Mouse (Mus musculus) embryonic facial prominence, embryonic 12.5 days (tissue): Measurements from ENCODE around the gene Mob3a. TPM values are rescaled to one million over a fixed set of nuclear protein-coding genes. Genes with fewer than 3 reads are reported as not detected.
A peak's percentile ranks its signal among the peaks of the same experiment; 100 is the strongest.

ENCODE experiments used
- ATAC-seq: fragments of 200-750 bp; cut with Nextera tagmentation; 2 replicates; pipeline ENCODE4 v1.8.0; 2017; ENCODE audit not compliant: insufficient number of reproducible peaks, insufficient read depth, low FRiP score, low TSS enrichment
- H3K27ac ChIP-seq: fragments of 300-500 bp; sonication (generic); 2 replicates; pipeline ENCODE4 v1.5.1; 2016; ENCODE audit warnings: mild to moderate bottlenecking
- H3K27me3 ChIP-seq: fragments of 300-500 bp; sonication (generic); 2 replicates; pipeline ENCODE4 v1.6.1; 2016; ENCODE audit warnings: mild to moderate bottlenecking, moderate library complexity
- H3K36me3 ChIP-seq: fragments of 300-500 bp; sonication (generic); 2 replicates; pipeline ENCODE4 v1.6.1; 2016; ENCODE audit warnings: mild to moderate bottlenecking
- H3K4me1 ChIP-seq: fragments of 300-500 bp; sonication (generic); 2 replicates; pipeline ENCODE4 v1.6.1; 2016
- H3K4me2 ChIP-seq: fragments of 300-500 bp; sonication (generic); replicated peaks from 2 replicates; pipeline ENCODE4 v1.6.1; 2016; ENCODE audit warnings: mild to moderate bottlenecking, moderate library complexity
- H3K4me3 ChIP-seq: fragments of 300-500 bp; sonication (generic); 2 replicates; pipeline ENCODE4 v1.5.1; 2016; ENCODE audit warnings: mild to moderate bottlenecking
- H3K9ac ChIP-seq: fragments of 300-500 bp; sonication (generic); 2 replicates; pipeline ENCODE4 v1.6.1; 2016; ENCODE audit warnings: mild to moderate bottlenecking, moderate library complexity
- H3K9me3 ChIP-seq: fragments of 300-500 bp; sonication (generic); 2 replicates; pipeline ENCODE4 v1.6.1; 2016; ENCODE audit warnings: mild to moderate bottlenecking, moderate library complexity
- WGBS: fragments of 180-500 bp; shearing (Covaris S2); methylation state at CpG from one replicate; pipeline ENCODE4 v1.1.7; 2016; 5-methylcytosine and 5-hydroxymethylcytosine counted together
- polyA plus RNA-seq: library from polyadenylated mRNA; unstranded; fragments of >200 nt; fragmentation: Nextera tagmentation; extraction: Ambion mirVana; gene quantifications from 2 replicates; pipeline ENCODE4 v1.2.1, GENCODE M21; 2016

The Mob3a gene
- polyA plus RNA-seq, 1 experiment from 2014 or later, result 57.4 TPM

DNA sequence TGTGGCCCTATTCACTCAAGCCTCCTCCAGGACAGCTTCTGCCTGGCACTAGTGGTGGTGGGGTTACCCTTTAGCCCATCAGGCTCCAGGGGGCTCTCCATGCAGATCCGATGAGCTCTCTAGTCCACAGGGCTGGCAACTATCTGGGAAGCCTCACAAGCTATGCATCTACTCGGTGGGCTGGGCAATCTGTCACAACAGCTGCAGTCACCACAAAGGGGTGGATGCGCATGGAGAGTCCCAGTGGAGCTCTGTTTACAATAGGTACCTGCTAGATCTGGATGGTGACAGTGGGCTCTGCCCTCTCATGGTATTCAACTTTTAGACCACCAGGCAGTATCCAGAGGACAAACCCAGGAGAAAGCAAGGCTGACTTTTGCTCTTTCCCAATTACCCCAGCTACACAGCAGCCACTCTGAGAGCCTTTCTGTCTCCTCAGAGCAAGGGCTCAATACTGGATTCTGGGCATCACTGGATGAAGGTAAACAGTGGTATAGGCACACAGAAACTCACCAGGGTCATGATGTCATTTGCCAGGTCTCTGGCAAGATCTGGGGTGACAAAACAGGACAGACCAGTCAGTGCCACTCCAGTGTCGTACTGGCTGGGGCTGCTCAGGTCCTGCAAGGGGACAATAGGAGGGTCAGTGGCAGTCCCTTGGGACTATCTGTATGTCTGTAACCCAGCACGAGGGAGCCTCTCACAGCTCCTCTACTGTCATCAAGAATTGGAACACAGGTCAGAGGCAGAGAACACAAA is 25.8 kb upstream of the Mob3a start:
- Histone ChIP-seq H3K4me2 (no peak overlapping the region), H3K9ac (no peak overlapping the region), H3K4me3 (no peak overlapping the region), H3K27ac (no peak overlapping the region), H3K27me3 (no peaks in the 10 kb centered on the region), H3K9me3 (no peaks in the 10 kb centered on the region), H3K4me1 (no peaks in the 10 kb centered on the region), H3K36me3 (peaks cover 89% of the 10 kb centered on the region)
- ATAC-seq, result no peak
- WGBS, result 87% methylated on average over 5 of the region's 5 CpGs

DNA sequence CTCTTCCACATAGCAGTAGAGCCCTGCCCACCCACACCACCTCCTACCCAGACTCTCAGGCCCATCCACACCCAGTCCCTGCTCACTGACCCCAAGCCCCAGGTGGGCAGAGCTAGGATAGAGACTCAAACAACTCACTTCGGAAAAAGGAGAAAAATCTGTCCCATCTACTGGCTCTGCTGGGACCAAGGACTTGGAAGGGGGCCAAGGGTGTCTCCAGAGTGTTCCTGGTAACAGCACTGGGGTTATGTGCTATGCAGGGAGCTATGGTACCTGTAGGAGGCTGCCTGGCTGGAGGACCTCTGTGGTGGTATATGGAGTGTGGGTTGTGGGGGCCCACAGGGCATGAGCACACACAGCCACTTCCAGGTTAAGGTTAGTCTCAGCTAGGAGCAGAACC is 15.5 kb upstream of the Mob3a start:
- H3K4me1 ChIP-seq, result no peaks in the 10 kb centered on the region
- ATAC-seq, result no peak
- H3K9me3 ChIP-seq, result no peaks in the 10 kb centered on the region
- no peak overlapping the region for H3K27ac ChIP-seq
- H3K36me3 ChIP-seq, result peaks cover 98% of the 10 kb centered on the region
- no peak overlapping the region for H3K4me2 ChIP-seq
- no peak overlapping the region for H3K9ac ChIP-seq
- no peak overlapping the region for H3K4me3 ChIP-seq
- 85% methylated on average over 1 of the region's 1 CpGs for WGBS
- no peaks in the 10 kb centered on the region for H3K27me3 ChIP-seq

DNA sequence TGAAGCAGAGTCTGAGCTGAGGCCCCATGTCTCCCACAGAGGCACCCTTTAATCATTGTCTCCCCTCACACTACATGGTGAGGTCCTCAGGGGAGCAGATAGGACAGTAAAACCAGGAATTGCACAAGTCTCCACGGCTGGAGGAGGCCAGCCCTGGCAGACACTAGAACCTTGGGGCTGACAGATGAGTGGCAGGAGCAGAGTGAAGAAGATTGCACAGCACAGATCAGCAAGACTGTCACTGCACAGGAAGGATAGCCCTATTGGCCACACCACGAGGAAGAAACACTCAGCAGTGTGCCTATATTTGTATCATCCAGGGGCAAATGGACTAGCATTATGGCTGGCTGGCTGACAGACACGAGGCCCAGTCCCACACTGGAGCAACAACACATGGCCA is 9.1 kb upstream of the Mob3a start:
- H3K27me3 ChIP-seq, result no peaks in the 10 kb centered on the region
- no peak overlapping the region for H3K4me2 ChIP-seq
- H3K27ac ChIP-seq, result no peak overlapping the region
- no peak overlapping the region for H3K9ac ChIP-seq
- no peaks in the 10 kb centered on the region for H3K4me1 ChIP-seq
- H3K4me3 ChIP-seq, result no peak overlapping the region
- no peak for ATAC-seq
- no peaks in the 10 kb centered on the region for H3K9me3 ChIP-seq
- WGBS, result 89% methylated on average over 3 of the region's 3 CpGs
- H3K36me3 ChIP-seq, result peaks cover 100% of the 10 kb centered on the region

DNA sequence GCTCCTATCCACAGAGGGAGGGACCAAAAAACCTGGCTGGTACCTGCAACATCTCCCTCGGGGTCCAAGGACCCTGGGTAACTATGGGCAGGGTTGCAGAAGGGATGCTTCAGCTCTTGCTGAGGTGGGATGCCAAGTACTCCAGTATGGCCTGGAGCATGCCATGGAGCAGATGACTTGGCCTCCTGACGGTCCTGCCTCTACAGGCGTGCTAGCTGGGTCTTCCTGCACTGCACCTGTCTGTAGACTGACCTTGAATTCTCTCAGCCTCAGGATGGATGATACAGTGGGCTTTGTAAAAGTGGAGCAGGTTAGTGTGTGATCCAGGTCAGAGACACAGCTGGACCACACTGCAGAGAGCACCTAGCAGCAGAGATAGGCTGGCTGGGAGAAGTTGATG is 3.7 kb upstream of the Mob3a start:
- Histone ChIP-seq H3K4me3 (no peak overlapping the region), H3K4me2 (no peak overlapping the region), H3K4me1 (peaks cover 18% of the 10 kb centered on the region), H3K27me3 (no peaks in the 10 kb centered on the region), H3K36me3 (peaks cover 49% of the 10 kb centered on the region), H3K27ac (no peak overlapping the region), H3K9me3 (no peaks in the 10 kb centered on the region), H3K9ac (no peak overlapping the region)
- 58% methylated on average over 3 of the region's 3 CpGs for WGBS
- no peak for ATAC-seq

DNA sequence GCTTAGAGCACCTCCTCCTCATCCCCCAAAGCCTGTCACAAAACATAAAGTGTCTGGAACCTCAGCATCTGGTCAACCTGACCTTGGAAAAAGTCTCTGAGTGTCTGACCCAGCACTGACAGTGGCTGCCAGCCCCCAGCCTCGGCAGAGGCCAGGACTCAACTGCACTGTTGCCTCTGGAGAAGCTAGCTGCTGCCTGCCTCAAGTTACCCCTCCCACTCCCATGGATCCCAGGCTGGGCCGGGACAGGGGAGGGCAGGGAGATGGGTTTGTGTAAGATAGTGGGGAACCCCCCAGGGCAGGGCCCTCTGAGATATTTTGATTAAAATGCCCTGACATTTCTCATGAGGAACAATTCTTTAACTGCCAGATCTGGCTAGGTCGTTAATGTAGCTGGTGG is 3.3 kb upstream of the Mob3a start:
- Histone ChIP-seq H3K4me2 (no peak overlapping the region), H3K27ac (no peak overlapping the region), H3K9ac (no peak overlapping the region), H3K9me3 (no peaks in the 10 kb centered on the region), H3K27me3 (no peaks in the 10 kb centered on the region), H3K4me3 (no peak overlapping the region), H3K4me1 (peaks cover 21% of the 10 kb centered on the region), H3K36me3 (peaks cover 45% of the 10 kb centered on the region)
- no peak for ATAC-seq
- 56% methylated on average over 3 of the region's 3 CpGs for WGBS

DNA sequence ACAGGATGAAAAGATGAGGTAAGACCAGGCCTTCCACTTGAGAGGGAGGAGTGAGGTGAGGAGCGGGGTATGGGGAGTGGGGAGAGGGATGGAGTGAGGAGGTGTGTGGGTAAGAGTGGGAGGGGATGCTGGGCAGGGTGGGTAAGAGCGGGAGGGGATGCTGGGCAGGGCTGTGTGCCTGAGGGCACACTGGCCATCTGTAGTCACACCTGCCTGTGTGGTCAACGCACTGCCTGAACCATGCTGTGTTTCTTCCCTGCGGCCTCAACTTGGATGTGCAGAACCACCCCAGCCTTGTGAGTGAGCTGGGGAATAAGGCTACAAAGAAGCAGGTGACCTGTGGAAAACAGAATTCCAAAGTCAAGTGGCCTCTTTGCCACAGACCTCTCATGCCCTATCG is 2.6 kb upstream of the Mob3a start:
- Histone ChIP-seq H3K9me3 (no peaks in the 10 kb centered on the region), H3K4me3 (0 out of 2 replicates have a peak overlapping the region, but pooled peaks have one; percentile 14), H3K27ac (no peak overlapping the region), H3K36me3 (peaks cover 39% of the 10 kb centered on the region), H3K4me2 (no peak overlapping the region), H3K27me3 (no peaks in the 10 kb centered on the region), H3K9ac (no peak overlapping the region), H3K4me1 (peaks cover 25% of the 10 kb centered on the region)
- no peak for ATAC-seq
- WGBS, result 77% methylated on average over 5 of the region's 5 CpGs

DNA sequence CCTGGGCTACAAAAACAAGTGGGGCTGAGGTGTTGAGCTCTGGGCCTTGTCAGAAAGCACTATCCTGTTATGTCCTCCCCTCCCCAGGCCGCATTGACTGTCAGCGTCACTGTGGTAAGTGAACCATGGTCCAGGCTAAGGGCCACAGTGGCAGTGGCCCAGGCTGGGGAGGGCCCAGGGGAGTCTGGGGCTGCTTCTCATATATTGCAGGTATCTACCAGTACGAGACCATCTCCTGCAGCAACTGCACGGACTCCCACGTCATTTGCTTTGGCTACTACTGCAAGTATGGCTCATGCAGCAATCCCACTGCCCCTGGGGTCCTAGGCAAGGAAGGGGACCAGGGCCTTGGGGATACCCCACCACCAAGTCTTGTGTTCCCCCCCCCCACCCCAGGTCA is 1.9 kb upstream of the Mob3a start:
- peak overlapping the region; percentile 64 for H3K4me3 ChIP-seq
- no peaks in the 10 kb centered on the region for H3K27me3 ChIP-seq
- H3K9me3 ChIP-seq, result no peaks in the 10 kb centered on the region
- H3K4me1 ChIP-seq, result peaks cover 25% of the 10 kb centered on the region
- ATAC-seq, result no peak
- H3K27ac ChIP-seq, result no peak overlapping the region
- peaks cover 34% of the 10 kb centered on the region for H3K36me3 ChIP-seq
- H3K4me2 ChIP-seq, result peak overlapping the region; percentile 68
- WGBS, result 82% methylated on average over 5 of the region's 5 CpGs
- peak overlapping the region; percentile 55 for H3K9ac ChIP-seq

DNA sequence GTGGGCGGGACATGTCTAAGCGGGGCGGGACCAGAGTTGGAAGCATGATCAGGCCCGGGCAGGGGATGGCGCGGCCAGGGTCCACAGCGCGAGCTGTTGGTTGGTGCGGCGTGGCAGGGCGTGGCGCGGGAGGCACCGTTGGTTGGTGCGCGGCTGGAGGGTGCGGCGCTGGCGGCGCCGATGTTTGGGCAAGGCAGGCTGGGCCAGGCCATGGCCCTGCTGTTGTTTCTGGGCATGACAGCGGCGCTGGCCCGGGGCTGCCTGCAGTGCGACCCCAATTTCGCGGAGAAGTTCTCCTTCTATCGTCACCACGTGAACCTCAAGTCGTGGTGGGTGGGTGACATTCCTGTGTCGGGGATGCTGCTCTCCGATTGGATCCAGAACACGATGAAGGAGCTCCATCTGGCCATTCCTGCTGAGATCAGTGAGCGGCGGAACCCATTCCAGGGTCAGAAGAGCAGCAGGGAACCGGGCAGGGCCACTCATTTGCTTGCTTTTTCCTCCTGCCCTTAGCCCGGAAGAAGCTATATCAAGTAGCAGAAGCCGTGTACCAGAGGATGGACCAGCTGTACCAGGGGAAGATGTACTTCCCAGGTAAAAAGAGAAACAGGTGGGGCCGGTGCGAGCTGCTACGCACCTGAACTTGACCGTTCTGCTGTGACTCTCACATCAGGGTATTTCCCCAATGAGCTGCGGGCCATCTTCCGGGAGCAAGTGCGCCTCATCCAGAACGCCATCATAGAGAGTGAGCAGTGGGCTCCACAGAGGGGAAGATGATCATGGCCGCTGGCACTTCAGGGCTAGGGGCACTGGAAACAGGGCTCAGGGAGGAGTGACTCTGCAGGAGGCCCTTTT is 986 bp upstream of the Mob3a start:
- Histone ChIP-seq H3K27me3 (no peaks in the 10 kb centered on the region), H3K4me1 (peaks cover 25% of the 10 kb centered on the region), H3K9ac (peak overlapping the region; percentile 55), H3K4me2 (peak overlapping the region; percentile 68), H3K27ac (peak overlapping the region; percentile 82), H3K9me3 (no peaks in the 10 kb centered on the region), H3K4me3 (peak overlapping the region; percentile 64), H3K36me3 (peaks cover 25% of the 10 kb centered on the region)
- peak; percentile 88 for ATAC-seq
- 2% methylated on average over 47 of the region's 47 CpGs for whole genome bisulfite sequencing

DNA sequence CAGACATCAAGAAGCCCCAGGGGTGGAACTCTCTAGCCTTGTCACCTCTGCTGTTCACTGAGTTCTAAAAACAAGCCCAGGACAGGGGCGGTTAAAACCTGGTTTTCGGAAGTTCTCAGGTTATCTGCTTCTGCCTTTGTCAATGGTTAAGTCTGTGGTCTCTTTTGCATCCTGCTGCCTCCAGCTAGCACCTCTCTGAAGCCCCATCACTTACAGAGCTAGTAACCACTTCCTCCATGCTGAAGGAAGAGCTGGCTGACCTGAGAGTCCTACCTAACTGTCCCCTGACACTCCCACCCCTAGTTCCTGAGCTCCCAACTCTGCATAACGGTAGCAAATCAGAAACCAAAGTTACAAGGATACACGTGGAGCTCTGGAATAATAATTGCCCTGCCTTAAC is 1.0 kb downstream of the Mob3a start:
- Histone ChIP-seq H3K4me1 (peaks cover 25% of the 10 kb centered on the region), H3K27ac (0 out of 2 replicates have a peak overlapping the region, but pooled peaks have one; percentile 23), H3K4me2 (peak overlapping the region; percentile 68), H3K9me3 (no peaks in the 10 kb centered on the region), H3K9ac (peak overlapping the region; percentile 58; the same call in 1 of the 2 replicates), H3K36me3 (peaks cover 5% of the 10 kb centered on the region; the same call in 1 of the 2 replicates), H3K27me3 (no peaks in the 10 kb centered on the region), H3K4me3 (peak overlapping the region; percentile 64)
- ATAC-seq, result no peak
- 47% methylated on average over 4 of the region's 4 CpGs for WGBS

DNA sequence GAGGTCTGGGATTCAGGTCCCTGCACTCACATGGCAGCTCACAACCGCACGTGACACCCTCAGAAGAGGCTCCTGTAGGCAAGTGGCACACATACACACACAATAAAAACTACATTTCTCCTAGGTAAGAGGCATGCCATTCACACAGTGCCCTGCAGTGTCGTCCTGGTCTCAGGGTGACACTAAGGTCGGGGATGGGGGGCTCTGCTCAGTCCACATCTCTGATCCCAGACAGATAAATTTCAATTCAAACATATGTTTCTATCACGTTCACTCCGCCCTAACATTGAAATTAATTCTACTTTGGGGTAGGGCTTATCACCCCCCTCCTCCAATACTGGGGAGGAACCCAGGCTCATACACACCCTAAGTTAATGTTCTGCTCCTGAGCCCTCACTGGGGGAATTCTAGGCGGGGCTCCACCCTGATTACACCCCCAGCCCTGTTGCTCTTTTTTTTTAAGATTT is 1.7 kb downstream of the Mob3a start:
- no peak overlapping the region for H3K9ac ChIP-seq
- H3K4me3 ChIP-seq, result no peak overlapping the region
- no peaks in the 10 kb centered on the region for H3K27me3 ChIP-seq
- no peaks in the 10 kb centered on the region for H3K9me3 ChIP-seq
- peaks cover 25% of the 10 kb centered on the region for H3K4me1 ChIP-seq
- no peak overlapping the region for H3K27ac ChIP-seq
- H3K36me3 ChIP-seq, result peaks cover 3% of the 10 kb centered on the region; the same call in 1 of the 2 replicates
- peak overlapping the region; percentile 68; the same call in 1 of the 2 replicates for H3K4me2 ChIP-seq
- no peak for ATAC-seq
- 88% methylated on average over 7 of the region's 7 CpGs for WGBS

DNA sequence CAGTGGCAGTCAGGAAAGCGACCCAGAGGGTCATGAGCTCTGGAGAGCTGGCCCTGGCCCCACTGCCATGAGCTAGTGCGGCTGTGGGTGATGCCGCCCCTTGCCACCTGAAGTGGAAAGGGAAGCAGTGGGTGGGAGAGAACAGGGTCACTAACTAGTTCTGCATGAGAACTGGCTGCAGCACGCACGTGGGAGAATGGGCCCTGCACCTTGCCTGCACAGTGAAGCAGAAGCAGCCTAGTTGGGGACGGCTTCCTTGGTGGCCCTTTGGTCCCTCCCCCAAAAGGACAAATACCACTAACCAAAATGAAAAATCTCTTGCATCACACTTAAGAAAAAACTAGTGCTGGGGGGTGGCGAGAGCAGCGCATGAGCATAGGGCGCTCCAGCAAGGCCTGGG is 3.2 kb downstream of the Mob3a start:
- H3K4me3 ChIP-seq, result no peak overlapping the region
- H3K9me3 ChIP-seq, result no peaks in the 10 kb centered on the region
- H3K27ac ChIP-seq, result no peak overlapping the region
- H3K9ac ChIP-seq, result no peak overlapping the region
- peaks cover 14% of the 10 kb centered on the region for H3K36me3 ChIP-seq
- no peak for ATAC-seq
- no peaks in the 10 kb centered on the region for H3K27me3 ChIP-seq
- 89% methylated on average over 9 of the region's 9 CpGs for WGBS
- no peak overlapping the region for H3K4me2 ChIP-seq
- peaks cover 22% of the 10 kb centered on the region for H3K4me1 ChIP-seq

DNA sequence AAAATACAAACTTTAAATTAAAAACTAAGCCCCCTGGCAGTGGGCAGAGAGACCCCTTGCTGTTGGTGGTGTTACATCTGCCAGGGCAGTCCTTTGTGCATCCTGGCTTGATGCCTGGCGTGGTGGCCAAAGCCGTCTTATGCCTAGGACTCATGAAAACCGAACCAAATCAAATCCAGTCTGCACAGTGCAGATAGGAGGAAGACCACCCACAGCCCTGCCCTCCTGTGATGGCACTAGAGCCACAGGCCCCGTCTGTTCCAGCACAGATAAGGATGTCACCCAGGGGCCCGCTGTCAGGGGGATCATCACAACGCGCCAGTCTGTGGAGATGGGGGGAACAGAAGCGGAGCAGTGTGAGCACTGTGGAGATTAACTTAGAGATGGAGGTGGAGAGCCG is 4.0 kb downstream of the Mob3a start:
- H3K36me3 ChIP-seq, result peaks cover 17% of the 10 kb centered on the region
- H3K27me3 ChIP-seq, result no peaks in the 10 kb centered on the region
- no peaks in the 10 kb centered on the region for H3K9me3 ChIP-seq
- H3K4me3 ChIP-seq, result no peak overlapping the region
- no peak overlapping the region for H3K4me2 ChIP-seq
- WGBS, result 85% methylated on average over 9 of the region's 9 CpGs
- peaks cover 14% of the 10 kb centered on the region for H3K4me1 ChIP-seq
- peak overlapping the region; percentile 29; the same call in 1 of the 2 replicates for H3K9ac ChIP-seq
- ATAC-seq, result no peak
- H3K27ac ChIP-seq, result no peak overlapping the region
